Mouse (Mus musculus) ovary, postnatal 36 days (tissue): Measurements from ENCODE around the gene Ndufaf2.
A peak's percentile ranks its signal among the peaks of the same experiment; 100 is the strongest.

ENCODE experiments used
- DNase-seq: peaks from one replicate; pipeline ENCODE4 v3.0.0; 2022; ENCODE audit warnings: low spot score, mixed read lengths

Ndufaf2 gene

GRCm38 (mm10) chr13:108158465-108159240 lies at the start of gene Ndufaf2, which contains the start of gene Ercc8:
Ndufaf2 (minus strand) TSS chr13:108158623.
Ercc8 (plus strand) TSS chr13:108158731.
- peak; percentile 96 for DNase-seq

- no peak for DNase-seq
Measured at GRCm38 (mm10) chr13:108208090-108208489, 49.7 kb upstream of the Ndufaf2 start.

GRCm38 (mm10) chr13:108207447-108207846 lies 49.0 kb upstream of the Ndufaf2 start:
- no peak for DNase-seq

GRCm38 (mm10) chr13:108204857-108205256 lies 46.4 kb upstream of the Ndufaf2 start:
- no peak for DNase-seq

- no peak for DNase-seq
Measured at GRCm38 (mm10) chr13:108195474-108195873, 37.1 kb upstream of the Ndufaf2 start.

- peak; percentile 26 for DNase-seq
Measured at GRCm38 (mm10) chr13:108191074-108191720, 32.8 kb upstream of the Ndufaf2 start.

GRCm38 (mm10) chr13:108187994-108188393 lies 29.6 kb upstream of the Ndufaf2 start:
- no peak for DNase-seq

GRCm38 (mm10) chr13:108185530-108185929 lies 27.1 kb upstream of the Ndufaf2 start:
- DNase-seq, result no peak

GRCm38 (mm10) chr13:108184743-108185255 lies 26.4 kb upstream of the Ndufaf2 start:
- no peak for DNase-seq

DNA sequence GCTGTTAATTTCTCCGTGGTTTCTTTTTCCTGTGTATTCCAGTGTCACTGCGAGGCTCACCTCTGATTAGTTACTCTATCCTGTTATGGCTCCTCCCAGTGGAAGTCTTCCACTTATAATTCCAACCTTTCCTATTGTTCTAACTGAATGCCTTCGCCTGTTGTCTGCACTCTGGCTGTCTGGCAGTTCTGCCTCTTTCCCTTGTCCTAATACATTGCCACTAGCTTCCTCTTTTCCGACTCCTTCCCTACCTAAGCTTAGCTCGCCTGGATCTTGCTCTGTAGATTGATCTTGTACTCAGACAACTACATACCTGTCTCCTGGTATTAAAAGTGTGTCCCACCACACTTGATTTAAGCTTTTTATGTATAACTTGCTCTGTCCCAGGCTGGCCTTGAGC lies 22.4 kb upstream of the Ndufaf2 start:
- DNase-seq, result no peak

- DNase-seq, result no peak
Measured at GRCm38 (mm10) chr13:108179618-108180017, 21.2 kb upstream of the Ndufaf2 start.

DNA sequence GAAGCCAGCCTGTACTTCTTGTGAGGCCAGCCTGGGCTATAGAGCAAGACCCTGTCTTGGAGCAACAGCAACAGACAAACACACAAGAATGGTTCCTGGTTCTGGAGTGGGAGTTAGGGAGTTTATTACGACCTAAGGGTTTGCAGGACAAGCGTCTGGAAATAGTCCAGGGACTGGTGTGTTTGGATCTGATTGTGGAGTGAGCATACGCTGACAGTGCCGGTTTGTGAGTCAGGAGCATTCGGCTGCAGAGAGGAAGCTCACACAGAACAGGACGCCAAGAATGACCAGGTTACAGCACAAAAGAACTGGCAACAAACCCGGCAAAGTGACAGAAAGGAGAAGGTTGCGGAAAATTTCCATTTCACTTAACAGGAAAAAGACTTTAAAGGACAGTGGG lies 12.1 kb upstream of the Ndufaf2 start:
- DNase-seq, result no peak

GRCm38 (mm10) chr13:108170002-108170401 lies 11.6 kb upstream of the Ndufaf2 start:
- no peak for DNase-seq

DNA sequence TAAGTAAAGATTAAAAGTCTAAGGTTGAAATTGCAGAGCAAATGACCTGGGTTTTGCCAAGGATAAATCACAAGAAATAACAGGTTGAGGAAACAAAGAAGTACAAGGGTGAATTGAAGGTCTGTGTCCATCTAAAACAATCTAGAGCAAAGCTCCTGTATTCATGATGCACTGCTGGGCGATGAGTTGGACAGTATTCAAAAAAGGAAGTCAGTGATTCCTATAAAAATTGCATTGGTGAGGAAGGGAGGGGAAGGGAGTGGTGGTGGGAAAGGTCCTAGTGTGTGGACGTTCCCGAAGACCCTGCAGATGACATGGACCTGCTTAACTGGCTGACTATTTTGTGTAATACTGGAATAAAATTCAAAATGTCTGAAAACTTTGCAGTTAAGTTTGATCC lies 6.2 kb upstream of the Ndufaf2 start:
- DNase-seq, result no peak

DNA sequence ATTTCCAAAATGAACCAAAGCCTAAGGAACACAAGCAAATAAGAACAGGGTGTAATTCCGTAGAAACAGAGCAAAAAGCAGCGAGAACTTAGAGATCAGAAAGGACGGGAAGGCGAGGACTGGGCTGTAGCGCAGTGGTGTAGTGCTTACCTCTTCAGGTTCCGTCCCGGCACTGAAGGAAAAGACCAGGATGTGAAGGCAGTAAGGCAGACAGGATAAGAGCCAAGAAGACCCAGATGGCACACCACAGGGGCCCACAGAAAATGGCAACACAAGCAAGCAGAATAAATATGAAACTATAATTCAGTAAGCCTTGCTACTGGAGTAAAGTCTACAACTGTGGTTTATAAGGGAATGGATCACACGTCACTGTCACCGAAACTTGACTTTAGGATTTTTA lies 5.5 kb upstream of the Ndufaf2 start:
- no peak for DNase-seq

- DNase-seq, result no peak
Measured at GRCm38 (mm10) chr13:108159963-108160362, 1.5 kb upstream of the Ndufaf2 start.

DNA sequence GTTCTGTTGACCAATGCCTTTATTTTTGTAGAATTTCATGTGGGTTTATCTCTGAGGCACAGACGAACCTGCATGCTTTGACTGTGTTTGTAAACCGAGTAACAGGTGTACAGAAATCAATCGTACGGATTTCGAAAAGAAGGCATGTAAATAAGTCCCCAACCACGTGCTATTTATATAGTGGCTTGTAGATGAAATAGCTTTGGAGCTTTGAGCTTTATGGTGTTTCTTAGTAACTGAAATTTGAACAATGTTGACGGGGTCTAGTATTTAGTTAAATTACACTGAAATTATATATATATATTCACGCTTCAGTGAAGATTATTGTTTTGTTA lies 785 bp upstream of the Ndufaf2 start:
- no peak for DNase-seq

DNA sequence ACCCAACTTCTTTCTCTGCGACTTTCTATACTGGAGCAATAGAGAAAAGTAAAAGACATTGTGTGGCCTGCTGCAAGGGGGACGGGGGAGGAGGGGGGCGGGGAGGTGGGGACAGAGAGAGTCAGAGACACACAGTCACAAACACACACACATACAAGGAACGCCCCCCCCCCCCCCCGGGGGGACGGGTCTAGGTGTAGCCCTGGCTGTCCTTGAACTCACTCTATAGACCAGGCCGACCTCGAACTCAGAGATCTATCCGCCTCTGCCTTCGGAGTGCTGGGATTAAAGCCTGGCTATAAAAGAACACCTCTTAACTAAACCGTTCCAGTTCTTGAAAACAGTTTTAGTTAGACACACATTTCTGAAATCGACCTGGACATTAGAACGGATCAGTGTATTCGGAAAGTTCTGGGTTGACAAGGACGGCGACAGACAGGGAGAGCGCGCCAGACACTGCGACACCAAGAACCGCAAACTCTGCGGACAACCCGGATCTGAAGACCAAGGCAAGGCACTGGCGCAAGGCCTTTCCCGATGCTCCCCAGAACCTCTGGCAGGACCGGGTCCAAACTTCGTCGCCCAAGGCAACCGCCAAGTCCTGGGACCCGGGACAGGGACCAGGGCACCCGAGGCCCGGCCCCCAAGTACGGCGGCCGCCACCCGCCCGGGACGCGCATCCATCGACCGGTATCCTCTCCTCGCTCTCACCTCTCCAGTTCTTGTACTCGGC lies 525 bp downstream of the Ndufaf2 start:
- DNase-seq, result no peak

- no peak for DNase-seq
Measured at GRCm38 (mm10) chr13:108157156-108157555, 1.3 kb downstream of the Ndufaf2 start.

- DNase-seq, result no peak
Measured at GRCm38 (mm10) chr13:108152650-108153372, 5.6 kb downstream of the Ndufaf2 start.

DNA sequence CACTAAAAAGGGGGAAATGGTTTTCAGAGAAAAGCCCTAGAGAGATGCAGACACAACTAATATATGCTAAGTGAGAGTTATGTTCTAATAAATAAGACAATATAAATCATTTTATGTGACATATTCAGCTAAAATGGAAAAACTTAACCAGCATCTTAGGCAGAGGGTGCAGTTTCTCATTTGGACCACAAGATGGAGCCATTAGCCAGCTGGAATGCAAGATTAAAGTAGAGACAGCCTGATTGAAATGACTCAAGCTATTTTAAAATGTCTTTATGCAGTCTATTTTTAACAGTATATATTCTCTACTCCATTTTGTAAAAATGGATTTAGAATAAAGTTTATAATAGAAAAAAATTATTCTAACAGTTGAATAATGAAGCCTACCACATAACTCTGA lies 6.6 kb downstream of the Ndufaf2 start:
- no peak for DNase-seq

DNA sequence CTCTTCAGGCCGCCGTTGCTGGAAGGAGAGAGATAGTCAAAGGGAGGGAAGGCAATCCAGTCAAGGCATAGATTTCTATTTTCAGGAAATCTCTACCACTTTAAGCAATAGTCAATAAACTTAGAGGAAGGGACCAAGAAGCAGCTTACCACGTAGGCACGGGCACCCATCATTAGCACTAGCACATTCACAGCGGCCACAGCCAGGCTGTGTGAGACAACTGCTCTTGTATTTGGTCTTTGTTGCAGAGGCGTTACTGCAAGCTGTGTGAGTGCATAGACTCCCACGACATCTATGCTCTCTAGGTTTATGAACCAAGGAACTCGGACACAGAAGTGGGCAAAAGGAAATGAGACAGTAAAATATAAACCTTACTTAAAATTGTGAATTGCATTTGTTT lies 14.3 kb downstream of the Ndufaf2 start:
- no peak for DNase-seq
